Mouse (Mus musculus) cerebellum, adult 2 months (tissue): ENCODE data around the gene Eif1. TPM values are rescaled to one million over a fixed set of nuclear protein-coding genes. Genes with fewer than 3 reads are reported as not detected.
"Not testable (repeated sequence)": the region's sequence is repeated elsewhere in the genome, so short reads cannot be mapped to it uniquely, and the experiment has no call there.

ENCODE experiments used
- DNase-seq, 2 experiments: peaks; one replicate each; pipeline ENCODE4 v3.0.0; 2021
- H3K27ac ChIP-seq: fragments of 200-500 bp; 2 replicates; pipeline ENCODE4 v1.5.1; 2012; ENCODE audit warnings: low read length, control low read depth, inconsistent platforms; ENCODE audit not compliant: insufficient read depth
- H3K27me3 ChIP-seq: fragments of 200-500 bp; 2 replicates; pipeline ENCODE4 v1.6.1; 2012; ENCODE audit warnings: inconsistent platforms, mild to moderate bottlenecking, low read length, moderate library complexity; ENCODE audit not compliant: control insufficient read depth, insufficient read depth
- H3K4me1 ChIP-seq: fragments of 200-500 bp; 2 replicates; pipeline ENCODE4 v1.6.1; 2011; ENCODE audit warnings: low read length; ENCODE audit not compliant: control insufficient read depth, insufficient read depth
- H3K4me3 ChIP-seq: fragments of 200-500 bp; replicated peaks from 2 replicates; pipeline ENCODE3; 2011; ENCODE audit warnings: mild to moderate bottlenecking, low read depth, low read length, control low read depth; ENCODE audit not compliant: insufficient read depth
- CTCF ChIP-seq: fragments of 200-500 bp; IDR thresholded peaks from 2 replicates; pipeline ENCODE4 v1.5.1; 2011; ENCODE audit warnings: low read depth, mild to moderate bottlenecking, control low read depth, low read length, moderate library complexity, borderline replicate concordance; ENCODE audit not compliant: insufficient read depth
- POLR2A ChIP-seq: fragments of 200-500 bp; IDR thresholded peaks from 2 replicates; pipeline ENCODE4 v1.6.1; 2011; ENCODE audit warnings: low read length, control low read depth, borderline replicate concordance; ENCODE audit not compliant: insufficient read depth
- WGBS: fragments of 180-500 bp; shearing (Covaris S2); methylation state at CpG from one replicate; pipeline ENCODE4 v1.1.7; 2018; 5-methylcytosine and 5-hydroxymethylcytosine counted together
- polyA plus RNA-seq: library from polyadenylated mRNA; depleted of rRNA; stranded (reverse); fragments of >200 nt; gene quantifications from 2 replicates; pipeline ENCODE4 v1.2.3, GENCODE M21; 2012

Eif1 gene
- polyA plus RNA-seq, 1 experiment = 502 TPM

- peak in 1 of 2 experiments; percentile 40 for DNase-seq
- no peaks in the 10 kb centered on the region; the same call in 1 of the 2 replicates for H3K27me3 ChIP-seq
- no peaks in the 10 kb centered on the region for H3K4me1 ChIP-seq
- no peak overlapping the region for H3K4me3 ChIP-seq
- no peak overlapping the region for H3K27ac ChIP-seq
- peak; percentile 61; the same call in 1 of the 2 replicates for TF ChIP-seq CTCF
- no peak for TF ChIP-seq POLR2A
- 29% methylated on average over 3 of the region's 3 CpGs for WGBS
Observed at GRCm38 (mm10) chr11:100323578-100323977, 3.9 kb downstream of the Eif1 start.

GRCm38 (mm10) chr11:100325062-100325629, 5.5 kb downstream of the Eif1 start:
- DNase-seq = no peak
- H3K27ac ChIP-seq = no peak overlapping the region
- TF ChIP-seq CTCF (no peak), POLR2A (no peak)
- H3K27me3 ChIP-seq = no peaks in the 10 kb centered on the region; the same call in 1 of the 2 replicates
- H3K4me3 ChIP-seq = no peak overlapping the region
- 29% methylated on average over 11 of the region's 11 CpGs for WGBS
- H3K4me1 ChIP-seq = no peaks in the 10 kb centered on the region

DNA sequence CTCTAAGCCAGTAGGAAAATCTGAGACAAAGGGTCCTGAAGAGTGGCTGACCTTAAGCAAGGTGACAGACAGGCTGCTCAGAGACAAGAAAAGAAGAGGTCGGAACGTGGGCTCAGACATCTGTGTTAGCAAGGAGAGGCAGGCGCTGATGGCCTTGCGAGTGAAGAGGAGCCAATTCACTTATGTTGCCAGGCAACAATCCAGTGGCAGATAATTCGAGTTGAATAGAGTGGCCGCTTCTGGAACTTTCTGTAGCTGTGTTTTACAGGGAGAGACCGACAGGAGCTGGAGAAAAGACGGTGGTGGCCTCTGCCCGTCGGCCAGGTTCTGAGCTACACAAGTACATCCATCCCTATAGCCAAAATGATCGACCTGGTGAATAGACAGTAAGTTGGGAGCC, 7.6 kb downstream of the Eif1 start:
- Histone ChIP-seq H3K27ac (no peak overlapping the region), H3K4me1 (no peaks in the 10 kb centered on the region), H3K4me3 (no peak overlapping the region), H3K27me3 (no peaks in the 10 kb centered on the region; the same call in 1 of the 2 replicates)
- 26% methylated on average over 11 of the region's 11 CpGs for WGBS
- DNase-seq = no peak
- no peak for TF ChIP-seq CTCF

GRCm38 (mm10) chr11:100327761-100328160, 8.1 kb downstream of the Eif1 start:
- no peak overlapping the region for H3K27ac ChIP-seq
- H3K27me3 ChIP-seq = no peaks in the 10 kb centered on the region; the same call in 1 of the 2 replicates
- DNase-seq = no peak
- 79% methylated on average over 6 of the region's 6 CpGs for WGBS
- H3K4me3 ChIP-seq = no peak overlapping the region
- TF ChIP-seq POLR2A (no peak), CTCF (no peak)
- H3K4me1 ChIP-seq = no peaks in the 10 kb centered on the region

GRCm38 (mm10) chr11:100330235-100330634, 10.6 kb downstream of the Eif1 start:
- no peaks in the 10 kb centered on the region for H3K4me1 ChIP-seq
- H3K27me3 ChIP-seq = no peaks in the 10 kb centered on the region; the same call in 1 of the 2 replicates
- no peak for TF ChIP-seq POLR2A
- no peak for TF ChIP-seq CTCF
- 50% methylated on average over 16 of the region's 16 CpGs for WGBS
- H3K27ac ChIP-seq = no peak overlapping the region
- DNase-seq = no peak
- no peak overlapping the region for H3K4me3 ChIP-seq

DNA sequence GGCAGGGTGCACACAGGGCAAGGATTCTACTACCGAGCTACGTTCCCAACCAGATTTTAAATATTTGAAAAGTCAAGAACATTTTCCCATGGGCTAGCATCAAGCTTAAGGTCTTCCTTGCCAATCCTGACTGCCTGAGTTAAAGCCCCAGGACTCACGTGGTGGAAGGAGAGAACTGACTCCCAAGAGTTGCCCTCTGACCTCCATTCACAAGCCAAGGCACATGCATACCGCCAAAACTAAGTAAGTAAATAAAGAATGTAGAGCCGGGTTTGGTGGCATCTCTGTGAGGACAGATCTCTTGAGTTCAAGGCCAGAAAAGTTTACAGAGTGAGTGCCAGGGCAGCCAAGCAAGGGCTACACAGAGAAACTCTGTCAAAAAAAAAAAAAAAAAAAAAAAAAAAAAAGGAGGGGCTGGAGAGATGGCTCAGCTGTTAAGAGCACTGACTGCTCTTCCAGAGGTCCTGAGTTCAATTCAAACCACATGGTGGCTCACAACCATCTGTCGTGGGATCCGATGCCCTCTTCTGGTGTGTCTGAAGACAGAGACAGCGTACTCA, 11.2 kb downstream of the Eif1 start:
- not testable (repeated sequence) for DNase-seq, H3K27ac ChIP-seq, H3K4me3 ChIP-seq, H3K4me1 ChIP-seq, H3K27me3 ChIP-seq
- 62% methylated on average over 8 of the region's 8 CpGs for WGBS

GRCm38 (mm10) chr11:100332766-100333515, 13.3 kb downstream of the Eif1 start:
- TF ChIP-seq CTCF (no peak), POLR2A (no peak)
- no peak for DNase-seq
- H3K4me3 ChIP-seq = no peak overlapping the region
- H3K27me3 ChIP-seq = no peaks in the 10 kb centered on the region
- no peak overlapping the region for H3K27ac ChIP-seq
- H3K4me1 ChIP-seq = no peaks in the 10 kb centered on the region
- WGBS = 50% methylated on average over 9 of the region's 9 CpGs

DNA sequence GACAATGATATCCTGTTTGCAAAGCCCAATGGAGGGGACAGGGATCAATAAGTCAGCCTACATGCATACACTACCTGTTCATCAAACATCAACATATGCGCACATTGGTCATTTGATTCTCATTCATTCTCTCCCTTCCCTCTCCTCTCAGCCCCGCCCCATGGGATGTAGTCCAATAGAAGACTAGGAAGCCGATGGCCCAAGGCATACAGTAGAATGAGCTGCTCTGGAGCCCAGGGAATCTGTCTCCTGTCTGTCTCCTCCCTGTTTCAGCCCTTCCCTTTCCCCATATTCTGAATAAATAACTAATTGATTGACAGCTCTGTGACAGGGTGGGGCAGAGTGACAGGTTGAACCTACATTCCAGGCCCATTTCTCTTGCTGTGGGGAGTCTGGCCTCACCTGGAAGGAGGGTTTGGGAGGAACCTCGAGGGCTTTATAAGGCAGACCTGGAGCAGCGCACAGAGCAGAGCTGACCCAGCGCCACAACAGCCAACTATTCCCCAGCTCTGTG, 14.3 kb downstream of the Eif1 start, which contains the start of gene Gast:
Gast (plus strand) TSS at position 464 of the 514 bp plus-strand sequence.
- 74% methylated on average over 6 of the region's 6 CpGs for WGBS
- TF ChIP-seq POLR2A = no peak
- TF ChIP-seq CTCF = no peak
- H3K4me3 ChIP-seq = no peak within 1 kb of the TSS
- H3K4me1 ChIP-seq = no peaks in the 10 kb centered on the region
- no peak for DNase-seq
- no peaks in the 10 kb centered on the region for H3K27me3 ChIP-seq
- no peak within 1 kb of the TSS for H3K27ac ChIP-seq
